Comparison of ENCODE assay signal across 10 mouse cellular contexts in the genomic region with DNA sequence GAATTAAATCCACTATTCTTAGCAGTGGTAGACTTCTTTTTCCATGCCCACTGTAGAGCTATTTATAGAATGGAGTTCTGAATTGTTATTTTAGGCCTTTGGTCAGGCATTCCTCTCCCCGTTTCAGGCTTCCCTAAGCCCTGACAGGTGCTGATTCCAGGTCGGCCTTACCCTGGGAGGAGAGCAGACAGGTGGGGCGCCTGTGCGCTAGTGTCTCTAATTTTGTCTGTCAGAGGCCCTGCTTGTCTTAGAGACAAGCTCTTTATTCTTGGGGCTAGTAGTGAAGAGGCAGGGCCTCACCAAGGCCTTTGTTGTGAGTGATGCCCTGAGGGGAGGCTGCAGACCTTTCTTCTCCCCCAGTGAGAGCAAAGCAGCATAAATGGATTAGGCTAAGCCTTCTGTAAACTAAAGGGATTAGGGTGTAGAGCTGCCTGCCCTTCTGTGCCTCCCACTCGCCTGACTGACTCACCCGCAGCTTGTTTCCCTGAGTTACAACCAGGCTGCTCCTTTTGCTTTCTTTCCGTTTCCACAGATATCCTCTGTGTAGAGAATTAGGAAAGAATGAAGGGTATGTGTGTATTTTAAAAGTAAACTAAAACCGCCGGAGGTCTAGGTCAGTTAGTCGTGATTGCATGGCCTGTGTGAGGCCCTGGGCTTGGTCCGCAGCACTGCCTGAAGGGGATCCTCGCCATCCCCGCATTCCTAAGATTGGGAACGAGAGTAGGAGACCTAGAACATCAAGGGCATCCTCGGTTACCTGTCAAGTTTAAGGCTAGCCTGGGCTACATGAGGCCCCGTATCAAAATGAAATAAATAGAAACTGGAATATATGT. TPM values are rescaled to one million over a fixed set of nuclear protein-coding genes. Genes with fewer than 3 reads are reported as not detected.
DNase-seq lines count a peak whose midpoint lies in the region; ATAC-seq and TF ChIP-seq lines count a peak whose summit lies in the region.
"Had no signal": no experiment of that assay in that cellular context is flagged by ENCODE, and none has a peak within 500 bp of the region (broad histone marks: within the 10 kb centered on the region; RNA-seq: fewer than 3 reads in every experiment).

No protein-coding gene starts in this region.

- no peak overlapping the region for H3K9ac ChIP-seq in hindbrain, embryonic 13.5 days
- no peak overlapping the region for H3K9ac ChIP-seq in embryonic facial prominence, embryonic 12.5 days
- H3K9ac ChIP-seq: neural tube, embryonic 12.5 days had no signal

- no peaks in the 10 kb centered on the region for H3K9me3 ChIP-seq in hindbrain, embryonic 10.5 days
- no peaks in the 10 kb centered on the region for H3K9me3 ChIP-seq in hindbrain, embryonic 13.5 days
- H3K9me3 ChIP-seq in embryonic facial prominence, embryonic 12.5 days: no peaks in the 10 kb centered on the region
- H3K9me3 ChIP-seq: neural tube, embryonic 12.5 days had no signal

- no peak overlapping the region for H3K4me3 ChIP-seq in hindbrain, embryonic 10.5 days
- no peak overlapping the region for H3K4me3 ChIP-seq in hindbrain, embryonic 13.5 days
- no peak overlapping the region for H3K4me3 ChIP-seq in embryonic facial prominence, embryonic 12.5 days
- peak overlapping the region; percentile 5; the same call in 1 of the 2 replicates for H3K4me3 ChIP-seq in layer of hippocampus, adult 2 months
- H3K4me3 ChIP-seq: neural tube, embryonic 12.5 days had no signal

- H3K4me2 ChIP-seq in hindbrain, embryonic 13.5 days: no peak overlapping the region
- no peak overlapping the region for H3K4me2 ChIP-seq in embryonic facial prominence, embryonic 12.5 days (replicated peaks)
- H3K4me2 ChIP-seq: neural tube, embryonic 12.5 days had no signal

- H3K4me1 ChIP-seq in hindbrain, embryonic 10.5 days (replicated peaks): peaks cover 10% of the 10 kb centered on the region; the same call in 1 of the 2 replicates
- no peaks in the 10 kb centered on the region for H3K4me1 ChIP-seq in hindbrain, embryonic 13.5 days (replicated peaks)
- peaks cover 4% of the 10 kb centered on the region; the same call in 1 of the 2 replicates for H3K4me1 ChIP-seq in embryonic facial prominence, embryonic 12.5 days
- H3K4me1 ChIP-seq: neural tube, embryonic 12.5 days had no signal

- no peak for ATAC-seq in hindbrain, embryonic 13.5 days (ENCODE audit: low FRiP score)
- peak; percentile 68 for ATAC-seq in embryonic facial prominence, embryonic 12.5 days (ENCODE audit: insufficient number of reproducible peaks, insufficient read depth, low FRiP score, low TSS enrichment)

- no peak for TF ChIP-seq CTCF in layer of hippocampus, adult 2 months (conservative IDR thresholded peaks at IDR 0.05)

- peak; percentile 11 for DNase-seq in hindbrain, embryonic 10.5 days (ENCODE audit: low spot score)
- peak; percentile 68 to 74 for DNase-seq in layer of hippocampus, adult 2 months (ENCODE audit: low spot score in 2 of 2)
- DNase-seq in retina, adult 2 months (ENCODE audit: low read depth, low spot score): peak; percentile 79
- DNase-seq in T-cell, adult 2 months (ENCODE audit: low spot score): no peak
- DNase-seq in gastrocnemius, postnatal 14 days: no peak
- DNase-seq in lung, postnatal 25 days (ENCODE audit: low spot score): no peak

- 45% methylated on average over 16 of the region's 16 CpGs for WGBS in hindbrain, embryonic 10.5 days
- WGBS in hindbrain, embryonic 13.5 days: 61% methylated on average over 16 of the region's 16 CpGs
- 36% methylated on average over 16 of the region's 16 CpGs for WGBS in embryonic facial prominence, embryonic 12.5 days

- H3K27me3 ChIP-seq in hindbrain, embryonic 10.5 days (ENCODE audit: insufficient read depth, poor library complexity, severe bottlenecking): peaks cover 86% of the 10 kb centered on the region
- H3K27me3 ChIP-seq in hindbrain, embryonic 13.5 days: no peaks in the 10 kb centered on the region
- H3K27me3 ChIP-seq in embryonic facial prominence, embryonic 12.5 days: no peaks in the 10 kb centered on the region
- H3K27me3 ChIP-seq: neural tube, embryonic 12.5 days had no signal

- peaks cover 99% of the 10 kb centered on the region for H3K36me3 ChIP-seq in hindbrain, embryonic 10.5 days
- H3K36me3 ChIP-seq in hindbrain, embryonic 13.5 days: peaks cover 99% of the 10 kb centered on the region
- peaks cover 97% of the 10 kb centered on the region for H3K36me3 ChIP-seq in embryonic facial prominence, embryonic 12.5 days

- 0 out of 2 replicates have a peak overlapping the region, but pooled peaks have one; percentile 3 for H3K27ac ChIP-seq in hindbrain, embryonic 10.5 days
- no peak overlapping the region for H3K27ac ChIP-seq in hindbrain, embryonic 13.5 days
- H3K27ac ChIP-seq in embryonic facial prominence, embryonic 12.5 days: no peak overlapping the region
- peak overlapping the region; percentile 95 for H3K27ac ChIP-seq in layer of hippocampus, adult 2 months
- H3K27ac ChIP-seq: neural tube, embryonic 12.5 days had no signal

- intact Hi-C loops in gastrocnemius, postnatal 14 days (cut with DNase I; ENCODE audit: low total_unique reads): no loop called here

RNA-seq across cellular contexts. Expression of gene Clta, which starts 24.3 kb away (rescaled TPM):
- 220 and 239 TPM in 2 replicates for polyA plus RNA-seq in hindbrain, embryonic 10.5 days (2016; fragmentation: Nextera tagmentation; extraction: Ambion mirVana)
- 320 and 330 TPM in 2 replicates for polyA plus RNA-seq in hindbrain, embryonic 13.5 days (2015; fragmentation: Nextera tagmentation; extraction: Ambion mirVana)
- 254 and 261 TPM in 2 replicates for polyA plus RNA-seq in embryonic facial prominence, embryonic 12.5 days (2016; fragmentation: Nextera tagmentation; extraction: Ambion mirVana)
- 100 to 1,000 TPM; 285 to 293 TPM for total RNA-seq in layer of hippocampus, adult 2 months (2021)
- 10 to 100 TPM; 65.7 to 75.0 TPM for total RNA-seq in gastrocnemius, postnatal 14 days (2021)

RNA-seq across cellular contexts. Expression of gene Ccin, which starts 45.2 kb away (rescaled TPM):
- polyA plus RNA-seq in hindbrain, embryonic 10.5 days (2016; fragmentation: Nextera tagmentation; extraction: Ambion mirVana): not detected in 2 replicates
- not detected in 2 replicates for polyA plus RNA-seq in hindbrain, embryonic 13.5 days (2015; fragmentation: Nextera tagmentation; extraction: Ambion mirVana)
- 0.11 TPM in 1 of 2 replicates, not detected in the other for polyA plus RNA-seq in embryonic facial prominence, embryonic 12.5 days (2016; fragmentation: Nextera tagmentation; extraction: Ambion mirVana)
- total RNA-seq in layer of hippocampus, adult 2 months (2021): not detected
- total RNA-seq in gastrocnemius, postnatal 14 days (2021): under 1 TPM in 1 of 2 experiments, not detected in 1; 0.14 TPM
- total RNA-seq: heart, postnatal 14 days had no signal
- polyA plus RNA-seq: neural tube, embryonic 12.5 days had no signal

RNA-seq across cellular contexts. Expression of gene Gne, which starts 55.5 kb away (rescaled TPM):
- 20.0 and 20.1 TPM in 2 replicates for polyA plus RNA-seq in hindbrain, embryonic 10.5 days (2016; fragmentation: Nextera tagmentation; extraction: Ambion mirVana)
- polyA plus RNA-seq in hindbrain, embryonic 13.5 days (2015; fragmentation: Nextera tagmentation; extraction: Ambion mirVana): 23.6 and 24.1 TPM in 2 replicates
- 20.4 and 23.8 TPM in 2 replicates for polyA plus RNA-seq in embryonic facial prominence, embryonic 12.5 days (2016; fragmentation: Nextera tagmentation; extraction: Ambion mirVana)
- 10 to 100 TPM; 47.4 to 53.1 TPM for total RNA-seq in layer of hippocampus, adult 2 months (2021)
- 10 to 100 TPM; 12.4 to 13.0 TPM for total RNA-seq in gastrocnemius, postnatal 14 days (2021)

Comparison
In these comparisons a context has a peak if more than half of its experiments do, and no peak if none do; other contexts are left out.
1. H3K27ac ChIP-seq: peak in hindbrain, embryonic 10.5 days (single experiment) and layer of hippocampus, adult 2 months (single experiment); none in hindbrain, embryonic 13.5 days (single experiment) and embryonic facial prominence, embryonic 12.5 days (single experiment).
2. DNase-seq: peak in hindbrain, embryonic 10.5 days (single experiment), layer of hippocampus, adult 2 months (2 of 2) and retina, adult 2 months (single experiment); none in T-cell, adult 2 months (single experiment), gastrocnemius, postnatal 14 days (single experiment) and lung, postnatal 25 days (single experiment).